Mouse (Mus musculus) limb, embryonic 11.5 days (tissue): ENCODE results near the gene 7530416G11Rik. TPM values are rescaled to one million over a fixed set of nuclear protein-coding genes. Genes with fewer than 3 reads are reported as not detected.

Experiments used
- ATAC-seq: fragments of 200-750 bp; cut with Nextera tagmentation; 2 replicates; pipeline ENCODE4 v1.8.0; 2017; ENCODE audit warnings: low read depth; ENCODE audit not compliant: insufficient number of reproducible peaks, low FRiP score, low TSS enrichment
- DNase-seq: peaks from one replicate; pipeline ENCODE4 v3.0.0-alpha.2; 2015; ENCODE audit warnings: low spot score
- H3K27ac ChIP-seq: fragments of 300-500 bp; sonication (generic); replicated peaks from 2 replicates; pipeline ENCODE4 v1.5.1; 2014; ENCODE audit warnings: low read depth, mild to moderate bottlenecking, low read length
- H3K27me3 ChIP-seq: fragments of 300-500 bp; sonication (generic); 2 replicates; pipeline ENCODE4 v1.6.1; 2014; ENCODE audit warnings: mild to moderate bottlenecking, low read length, mixed read lengths; ENCODE audit not compliant: control insufficient read depth, insufficient read depth
- H3K36me3 ChIP-seq: fragments of 300-500 bp; sonication (generic); 2 replicates; pipeline ENCODE4 v1.6.1; 2014; ENCODE audit warnings: mild to moderate bottlenecking, low read length, moderate library complexity, mixed read lengths; ENCODE audit not compliant: control insufficient read depth, insufficient read depth
- H3K4me1 ChIP-seq: fragments of 300-500 bp; sonication (generic); 2 replicates; pipeline ENCODE4 v1.6.1; 2014; ENCODE audit warnings: low read length, mixed read lengths; ENCODE audit not compliant: control insufficient read depth, insufficient read depth
- H3K4me2 ChIP-seq: fragments of 300-500 bp; sonication (generic); 2 replicates; pipeline ENCODE4 v1.6.1; 2014; ENCODE audit warnings: low read depth, mild to moderate bottlenecking, moderate library complexity; ENCODE audit not compliant: severe bottlenecking
- H3K4me3 ChIP-seq: fragments of 300-500 bp; sonication (generic); 2 replicates; pipeline ENCODE4 v1.5.1; 2014; ENCODE audit warnings: low read depth, low read length
- H3K9ac ChIP-seq: fragments of 300-500 bp; sonication (generic); 2 replicates; pipeline ENCODE4 v1.6.1; 2014; ENCODE audit warnings: mild to moderate bottlenecking, low read length
- H3K9me3 ChIP-seq: fragments of 300-500 bp; sonication (generic); 2 replicates; pipeline ENCODE4 v1.6.1; 2016; ENCODE audit warnings: low read length; ENCODE audit not compliant: control insufficient read depth
- WGBS: fragments of 180-500 bp; shearing (Covaris S2); extraction: QIAGEN DNeasy Blood & Tissue Kit; methylation state at CpG from one replicate; pipeline ENCODE4 v1.1.7; 2014; 5-methylcytosine and 5-hydroxymethylcytosine counted together
- polyA plus RNA-seq: library from polyadenylated mRNA; unstranded; fragments of >200 nt; fragmentation: Nextera tagmentation; extraction: Ambion mirVana; gene quantifications from 2 replicates; pipeline ENCODE4 v1.2.1, GENCODE M21; 2014

Gene 7530416G11Rik
- polyA plus RNA-seq, 1 experiment from 2014 or later, result not detected

GRCm38 (mm10) chr15:85469401-85469800 lies 33.6 kb downstream of the 7530416G11Rik start:
- DNase-seq (no peak), ATAC-seq (no peak)
- no peak overlapping the region for H3K4me3 ChIP-seq
- WGBS, result 91% methylated on average over 6 of the region's 6 CpGs
- no peak overlapping the region for H3K9ac ChIP-seq
- H3K27ac ChIP-seq, result no peak overlapping the region
- H3K9me3 ChIP-seq, result no peaks in the 10 kb centered on the region
- no peak overlapping the region for H3K4me2 ChIP-seq
- no peaks in the 10 kb centered on the region for H3K27me3 ChIP-seq
- H3K36me3 ChIP-seq, result no peaks in the 10 kb centered on the region; the same call in 1 of the 2 replicates
- no peaks in the 10 kb centered on the region for H3K4me1 ChIP-seq

DNA sequence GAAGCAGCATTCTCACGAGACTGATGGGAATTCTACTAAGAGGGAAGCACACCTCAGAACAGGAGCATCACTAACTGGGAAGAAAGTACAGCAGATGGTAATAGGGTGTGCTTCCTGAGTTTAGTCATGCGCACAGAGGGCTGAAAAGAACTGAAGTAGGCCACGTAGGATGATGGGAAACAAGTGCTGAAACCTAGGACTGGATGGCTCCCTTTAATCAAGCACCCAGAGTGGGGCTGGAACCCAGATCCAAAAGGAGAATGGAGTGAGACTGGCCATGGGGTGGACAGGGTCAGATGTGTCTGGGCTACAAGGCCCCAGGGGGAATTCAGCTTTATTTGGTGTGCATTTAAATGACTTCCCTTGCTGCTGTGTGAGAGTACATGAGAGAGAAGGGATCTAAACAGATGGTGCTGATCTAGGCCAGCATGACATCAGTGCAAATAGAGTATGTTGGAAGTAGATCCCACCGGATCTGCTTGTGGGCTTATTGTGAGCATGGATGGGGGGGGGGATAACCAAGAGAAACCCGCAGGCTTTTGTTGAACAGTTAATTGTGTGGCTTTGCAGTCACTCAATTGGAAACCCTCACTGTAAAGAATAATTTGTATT lies 36.5 kb downstream of the 7530416G11Rik start:
- Histone ChIP-seq H3K4me2 (no peak overlapping the region), H3K9me3 (no peaks in the 10 kb centered on the region), H3K4me1 (no peaks in the 10 kb centered on the region), H3K9ac (no peak overlapping the region), H3K4me3 (no peak overlapping the region), H3K27ac (no peak overlapping the region), H3K36me3 (peaks cover 6% of the 10 kb centered on the region), H3K27me3 (no peaks in the 10 kb centered on the region)
- WGBS, result 94% methylated on average over 5 of the region's 5 CpGs
- no peak for ATAC-seq
- no peak for DNase-seq

DNA sequence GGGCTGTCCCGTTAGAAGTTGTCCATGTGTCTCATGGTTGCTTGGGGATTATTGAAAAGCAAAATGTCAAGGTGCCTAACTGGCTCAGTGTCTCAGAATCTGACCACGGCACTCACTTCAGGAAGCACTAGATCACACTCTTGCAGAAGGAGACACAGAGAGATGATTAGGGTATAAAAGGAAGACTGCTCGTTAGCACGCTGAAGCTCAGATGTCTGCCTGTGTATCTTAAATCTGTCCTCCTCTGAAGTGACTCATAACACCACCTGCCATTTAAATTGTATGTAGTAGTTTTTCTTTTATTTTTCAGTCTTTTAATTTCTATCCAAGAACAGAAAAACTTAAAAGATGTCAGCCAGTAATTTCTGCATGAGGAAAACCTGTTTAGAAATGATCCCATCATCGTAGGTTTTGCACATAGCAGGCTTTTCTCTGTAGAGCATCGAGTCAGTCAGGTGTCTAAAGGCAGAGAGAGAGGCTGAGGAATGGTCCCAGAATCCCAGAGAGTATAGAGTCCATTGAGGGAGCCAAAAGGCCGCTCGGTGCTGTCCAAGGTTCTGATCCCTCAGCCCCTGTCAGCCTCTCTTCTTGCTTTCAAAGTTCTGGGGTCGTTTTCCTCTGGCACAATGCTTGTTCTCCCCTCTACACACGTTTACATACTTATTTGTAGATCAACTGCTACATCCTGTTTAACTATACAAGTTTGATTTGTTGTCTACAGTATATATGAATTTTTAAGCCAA lies 38.0 kb downstream of the 7530416G11Rik start:
- no peaks in the 10 kb centered on the region for H3K4me1 ChIP-seq
- peaks cover 6% of the 10 kb centered on the region for H3K36me3 ChIP-seq
- H3K4me2 ChIP-seq, result no peak overlapping the region
- WGBS, result 65% methylated on average over 10 of the region's 10 CpGs
- no peaks in the 10 kb centered on the region for H3K9me3 ChIP-seq
- no peaks in the 10 kb centered on the region for H3K27me3 ChIP-seq
- no peak overlapping the region for H3K27ac ChIP-seq
- no peak for ATAC-seq
- no peak overlapping the region for H3K4me3 ChIP-seq
- no peak overlapping the region for H3K9ac ChIP-seq
- peak; percentile 74 for DNase-seq

DNA sequence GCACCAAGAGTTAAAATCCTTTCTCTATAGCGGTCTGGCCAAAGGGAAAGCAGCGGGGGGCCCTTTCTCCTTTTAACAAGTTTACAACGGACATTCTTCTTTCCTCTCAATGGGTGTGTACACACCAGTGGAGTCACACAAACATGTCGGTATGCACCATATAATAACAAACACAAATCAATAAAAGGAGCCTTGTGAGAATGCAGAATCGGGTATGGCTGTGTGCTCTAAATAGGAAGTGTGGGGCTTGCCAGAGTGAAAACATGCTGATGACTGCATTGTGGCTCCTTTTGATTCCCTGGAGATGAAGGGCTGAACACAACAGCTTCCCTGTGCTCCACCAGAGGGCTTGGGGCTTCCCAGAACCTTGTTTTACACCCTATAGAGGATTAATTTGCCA lies 38.8 kb downstream of the 7530416G11Rik start:
- H3K36me3 ChIP-seq, result peaks cover 6% of the 10 kb centered on the region
- DNase-seq (no peak), ATAC-seq (no peak)
- no peak overlapping the region for H3K4me3 ChIP-seq
- no peak overlapping the region for H3K9ac ChIP-seq
- no peaks in the 10 kb centered on the region for H3K27me3 ChIP-seq
- no peak overlapping the region for H3K4me2 ChIP-seq
- H3K4me1 ChIP-seq, result no peaks in the 10 kb centered on the region
- H3K27ac ChIP-seq, result no peak overlapping the region
- 27% methylated on average over 5 of the region's 5 CpGs for WGBS
- no peaks in the 10 kb centered on the region for H3K9me3 ChIP-seq

DNA sequence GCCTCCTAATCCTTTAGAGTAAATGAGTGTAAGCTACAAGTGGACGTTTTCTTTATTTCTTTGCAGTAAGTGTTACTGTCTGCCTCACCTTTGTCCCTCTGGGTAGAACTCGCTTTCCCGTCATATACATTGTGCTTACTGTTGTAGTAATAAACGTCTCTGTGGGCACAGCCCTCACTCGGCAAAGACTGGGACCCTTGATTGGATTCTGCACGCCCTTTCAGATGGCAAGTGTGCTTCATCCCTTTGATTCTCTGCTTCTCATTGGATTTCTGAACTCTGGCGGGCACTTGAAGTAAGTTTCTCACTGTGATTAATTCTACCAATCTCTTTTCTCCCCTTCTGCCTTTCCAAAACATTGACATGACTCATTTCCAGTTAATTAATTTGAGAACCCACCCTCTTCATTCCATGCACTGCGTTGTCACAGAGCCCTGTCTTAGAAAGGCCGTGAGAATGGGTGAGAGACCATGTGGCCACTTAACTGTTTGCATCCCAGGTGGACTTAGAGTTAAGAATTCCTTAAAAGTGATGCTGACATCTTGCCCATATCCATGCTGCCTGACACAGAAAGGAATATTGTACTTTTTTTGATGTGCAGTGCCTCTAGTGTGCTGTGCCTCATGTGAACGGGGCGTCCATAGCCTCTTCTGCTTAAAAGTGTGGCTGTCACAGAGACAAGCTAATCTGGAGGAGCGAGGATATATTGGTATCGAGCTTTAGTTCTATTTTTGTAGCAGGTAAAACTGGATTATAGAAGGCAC lies 39.8 kb downstream of the 7530416G11Rik start:
- no peak for DNase-seq

GRCm38 (mm10) chr15:85462138-85462537 lies 40.9 kb downstream of the 7530416G11Rik start:
- Histone ChIP-seq H3K9ac (no peak overlapping the region), H3K9me3 (no peaks in the 10 kb centered on the region), H3K27me3 (no peaks in the 10 kb centered on the region), H3K4me1 (no peaks in the 10 kb centered on the region), H3K4me2 (no peak overlapping the region), H3K4me3 (no peak overlapping the region), H3K36me3 (peaks cover 6% of the 10 kb centered on the region), H3K27ac (no peak overlapping the region)
- DNase-seq, result no peak
- ATAC-seq, result no peak
- 92% methylated on average over 4 of the region's 4 CpGs for WGBS

More for the DNA sequence above, 39.8 kb downstream of the 7530416G11Rik start:
- no peak overlapping the region for H3K4me3 ChIP-seq
- no peak overlapping the region for H3K9ac ChIP-seq
- H3K4me2 ChIP-seq, result no peak overlapping the region
- no peak for ATAC-seq
- no peaks in the 10 kb centered on the region for H3K9me3 ChIP-seq
- no peak overlapping the region for H3K27ac ChIP-seq
- no peaks in the 10 kb centered on the region for H3K27me3 ChIP-seq
- peaks cover 6% of the 10 kb centered on the region for H3K36me3 ChIP-seq
- WGBS, result 78% methylated on average over 13 of the region's 13 CpGs
- no peaks in the 10 kb centered on the region for H3K4me1 ChIP-seq

- Histone ChIP-seq H3K4me1 (no peaks in the 10 kb centered on the region), H3K9me3 (no peaks in the 10 kb centered on the region), H3K27ac (no peak overlapping the region), H3K4me2 (no peak overlapping the region), H3K36me3 (peaks cover 6% of the 10 kb centered on the region), H3K27me3 (no peaks in the 10 kb centered on the region), H3K4me3 (no peak overlapping the region), H3K9ac (no peak overlapping the region)
- ATAC-seq (no peak), DNase-seq (no peak)
- 94% methylated on average over 4 of the region's 4 CpGs for WGBS
Observed at GRCm38 (mm10) chr15:85461541-85461940, 41.5 kb downstream of the 7530416G11Rik start.

DNA sequence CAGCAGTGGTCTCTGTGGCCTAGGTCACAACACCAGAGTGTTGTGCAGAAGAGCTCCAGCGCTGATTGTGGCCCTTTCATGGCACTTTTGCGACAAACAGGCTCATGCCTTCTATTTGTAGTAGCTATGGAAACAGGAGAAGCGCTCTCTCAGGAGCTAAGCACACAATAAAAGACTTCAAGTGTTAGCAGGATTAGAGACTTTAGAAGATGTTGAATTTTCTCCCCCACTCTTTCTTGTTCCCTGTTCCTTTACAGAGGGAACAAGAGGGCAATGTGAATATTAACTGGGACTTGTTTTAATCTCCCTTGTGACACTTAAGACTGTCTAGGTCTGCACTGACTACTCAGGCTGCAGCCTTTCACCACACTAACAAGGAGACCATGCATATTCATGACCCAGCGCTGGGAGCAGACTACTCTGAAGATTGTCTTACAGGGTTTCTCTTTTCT lies 44.4 kb downstream of the 7530416G11Rik start:
- no peak for ATAC-seq
- no peak for DNase-seq
- 67% methylated on average over 4 of the region's 4 CpGs for WGBS
- H3K4me3 ChIP-seq, result no peak overlapping the region
- H3K36me3 ChIP-seq, result peaks cover 6% of the 10 kb centered on the region
- H3K27ac ChIP-seq, result no peak overlapping the region
- no peak overlapping the region for H3K9ac ChIP-seq
- no peaks in the 10 kb centered on the region for H3K9me3 ChIP-seq
- no peaks in the 10 kb centered on the region for H3K4me1 ChIP-seq
- no peak overlapping the region for H3K4me2 ChIP-seq
- no peaks in the 10 kb centered on the region for H3K27me3 ChIP-seq
